Mouse (Mus musculus) liver (tissue): ENCODE data around the gene Prkaca.

Experiments
- DNase-seq: peaks from one replicate; pipeline ENCODE4 v3.0.0-alpha.2; 2020; ENCODE audit warnings: mixed read lengths

The Prkaca gene

DNA sequence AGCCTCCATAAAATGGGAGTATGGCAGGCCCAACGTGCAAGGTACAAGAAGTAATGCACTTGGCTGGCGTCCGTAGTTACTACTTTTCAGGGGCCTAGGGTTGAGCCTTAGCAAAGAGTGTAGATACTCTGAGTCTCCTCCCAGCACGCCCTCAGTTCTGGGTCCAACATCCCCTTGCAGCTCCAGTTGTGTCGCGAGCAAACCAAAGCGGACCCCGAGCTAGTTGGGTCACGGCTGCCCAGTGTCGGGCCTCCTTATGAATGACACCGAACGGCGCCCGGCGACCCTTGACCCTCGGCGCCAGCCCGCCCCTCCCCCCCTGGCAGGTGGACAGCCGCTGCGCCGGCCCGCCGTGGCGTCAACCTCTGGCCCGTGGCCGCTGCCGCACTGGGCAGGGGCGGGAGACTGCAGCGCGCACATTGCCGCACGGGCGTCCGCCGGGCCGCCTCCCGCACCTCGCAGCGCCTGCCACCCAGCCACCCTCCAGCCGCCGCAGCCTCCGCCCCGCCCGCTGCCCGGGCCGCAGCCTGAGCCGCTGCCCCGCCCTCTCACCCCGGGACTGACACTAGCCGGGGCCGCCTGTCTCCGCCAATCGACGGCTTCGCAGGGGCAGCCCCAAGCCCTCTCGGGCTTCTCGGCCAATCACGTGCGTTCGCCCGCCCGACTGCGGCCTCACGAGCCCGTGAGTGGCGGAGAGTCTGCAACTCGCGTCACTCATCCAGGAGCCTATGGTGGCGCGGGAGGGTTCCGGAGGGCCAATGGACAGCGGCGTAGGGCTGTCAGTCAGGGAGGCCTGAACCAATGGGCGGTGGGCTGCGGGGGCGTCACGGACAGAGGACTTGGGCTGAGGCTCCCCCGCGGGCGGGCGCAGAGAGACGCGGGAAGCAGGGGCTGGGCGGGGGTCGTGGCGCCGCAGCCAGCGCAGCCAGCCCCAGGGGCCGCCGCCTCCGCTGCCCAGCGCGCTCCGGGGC is at the start of gene Prkaca:
TSS of gene Prkaca (plus strand) at position 844 of the 971 bp plus-strand sequence.
- peak; percentile 99 for DNase-seq

- no peak for DNase-seq
Measured at GRCm38 (mm10) chr8:83924585-83924984, 48.2 kb upstream of the Prkaca start.

DNA sequence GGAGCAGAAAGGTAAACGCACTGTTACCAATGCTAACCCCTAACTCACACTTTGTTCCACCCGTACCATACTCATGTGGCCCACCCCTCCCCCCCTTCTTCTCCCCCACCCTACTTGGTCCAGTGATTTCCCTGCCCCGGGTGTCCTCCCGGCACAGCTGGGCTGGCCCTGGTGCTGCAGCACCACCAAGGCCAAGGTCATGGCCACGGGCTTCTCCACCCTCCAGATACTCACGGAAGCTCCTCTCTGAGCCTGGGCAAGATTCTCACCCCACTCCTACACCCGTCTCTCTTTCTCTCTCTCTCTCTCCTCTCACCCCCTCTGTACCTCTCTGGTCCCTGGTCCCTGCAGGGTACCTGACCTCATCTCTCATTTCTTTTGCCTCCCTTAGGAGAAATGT is 46.5 kb upstream of the Prkaca start:
- DNase-seq = no peak

GRCm38 (mm10) chr8:83934222-83934621 is 38.6 kb upstream of the Prkaca start:
- DNase-seq = no peak

GRCm38 (mm10) chr8:83934994-83935393 is 37.8 kb upstream of the Prkaca start:
- no peak for DNase-seq

DNA sequence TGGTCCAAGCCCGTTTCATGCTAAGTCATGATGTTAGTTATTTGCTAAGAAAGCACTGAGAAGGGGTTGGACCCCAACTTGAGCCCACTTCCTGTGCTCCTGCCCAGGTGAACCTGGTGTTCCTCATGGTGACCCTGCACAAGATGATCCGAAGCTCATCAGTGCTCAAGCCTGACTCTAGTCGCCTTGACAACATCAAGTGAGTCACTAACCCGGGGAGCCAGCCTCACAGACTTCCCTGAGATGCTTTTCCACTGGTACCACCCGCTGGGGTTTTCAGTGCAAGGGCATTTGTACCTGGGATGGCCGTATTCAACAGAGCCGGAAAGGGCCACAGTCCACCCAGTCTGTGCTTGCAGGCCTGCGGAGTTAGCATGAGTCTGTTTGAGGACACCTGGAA is 37.4 kb upstream of the Prkaca start:
- no peak for DNase-seq

- no peak for DNase-seq
Measured at GRCm38 (mm10) chr8:83937645-83938044, 35.1 kb upstream of the Prkaca start.

GRCm38 (mm10) chr8:83938330-83938729 is 34.5 kb upstream of the Prkaca start:
- no peak for DNase-seq

DNA sequence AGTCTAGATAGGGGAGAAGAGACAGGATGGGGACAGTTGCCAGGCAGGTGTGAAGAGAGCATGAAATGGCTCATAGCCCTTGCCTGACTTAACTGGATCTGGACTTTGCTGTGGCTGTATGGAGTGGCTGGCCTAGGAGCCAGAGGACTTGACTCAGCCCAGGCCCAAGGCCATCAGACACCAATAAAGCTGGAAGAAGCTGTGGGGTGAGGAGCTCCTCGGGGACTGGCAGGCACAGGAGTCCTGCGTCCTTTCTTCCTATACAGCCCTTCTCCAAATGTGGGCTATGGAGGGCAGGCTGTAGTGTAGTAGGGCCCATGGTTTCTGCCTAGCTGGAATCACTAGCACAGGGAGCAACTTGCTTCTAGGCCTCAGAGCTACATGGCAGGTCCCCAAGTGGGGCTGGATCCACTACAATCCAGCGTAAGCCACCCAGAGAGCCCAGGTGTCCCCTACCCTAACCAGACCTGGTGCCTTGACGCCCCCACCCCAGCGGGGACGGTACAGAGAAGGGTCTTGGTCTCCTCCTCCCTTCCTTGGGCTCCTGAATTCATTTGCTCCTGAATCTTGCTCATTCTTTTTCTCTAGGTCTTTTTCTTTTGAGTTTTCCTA is 31.6 kb upstream of the Prkaca start:
- DNase-seq = no peak

- no peak for DNase-seq
Measured at GRCm38 (mm10) chr8:83942446-83942845, 30.3 kb upstream of the Prkaca start.

- DNase-seq = no peak
Measured at GRCm38 (mm10) chr8:83945540-83945939, 27.3 kb upstream of the Prkaca start.

DNA sequence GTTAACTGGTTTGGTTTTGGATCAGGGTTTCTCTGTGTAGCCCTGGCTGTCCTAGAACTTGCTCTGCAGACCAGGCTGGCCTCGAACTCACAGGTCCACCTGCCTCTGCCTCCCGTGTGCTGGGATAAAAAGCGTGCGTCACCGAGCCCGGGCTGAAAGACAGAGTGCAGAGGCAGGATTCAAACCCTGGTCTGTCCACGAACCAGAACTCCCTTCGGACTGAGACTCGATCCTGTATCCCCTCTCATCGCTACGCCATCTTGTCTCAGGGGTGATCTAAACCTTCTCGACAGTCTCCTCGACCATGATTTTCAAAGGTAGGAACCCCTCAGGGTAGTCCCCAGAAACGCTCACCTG is 18.1 kb upstream of the Prkaca start:
- DNase-seq = no peak

DNA sequence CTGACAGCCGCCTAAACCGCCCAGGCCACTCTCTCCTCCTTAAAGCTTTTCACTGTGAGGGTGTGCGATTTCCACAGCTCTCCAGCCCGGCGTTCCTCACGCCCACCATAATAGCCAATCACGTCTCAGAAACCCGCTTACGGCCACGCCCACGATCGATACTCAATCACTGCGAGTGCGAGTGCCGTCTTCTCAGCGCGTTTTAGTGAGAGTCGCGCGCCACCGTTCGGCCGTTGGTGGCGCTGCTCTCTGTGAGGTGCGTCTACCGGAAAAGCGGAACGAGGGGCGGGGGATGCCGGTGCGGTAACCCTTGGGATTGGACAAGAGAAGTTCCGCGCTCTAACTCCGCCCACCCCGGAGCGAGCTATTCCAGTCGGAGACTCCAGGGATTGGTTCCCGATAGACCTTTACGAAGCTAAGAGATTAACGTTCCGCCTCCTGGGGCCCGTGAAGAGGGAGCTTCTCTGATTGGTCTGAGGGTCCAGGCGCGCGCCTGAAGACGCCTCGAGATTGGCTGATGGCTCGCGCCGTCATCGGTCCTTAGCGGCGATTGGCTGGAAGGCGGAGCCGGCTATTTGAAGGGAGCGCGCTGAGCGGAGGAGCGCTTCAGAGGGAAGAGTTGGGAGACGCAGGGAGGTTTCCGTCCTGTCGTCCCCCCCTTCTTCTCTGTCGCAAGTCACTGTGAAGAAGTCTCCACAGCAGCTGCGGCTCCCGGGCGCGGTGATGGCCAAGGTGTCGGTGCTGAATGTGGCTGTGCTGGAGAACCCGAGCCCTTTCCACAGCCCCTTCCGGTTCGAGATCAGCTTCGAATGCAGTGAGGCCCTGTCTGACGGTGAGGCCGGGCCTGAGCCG is 17.5 kb upstream of the Prkaca start, which contains the start of the genes Gm10644 and Asf1b:
TSS of gene Gm10644 (minus strand) at position 100 of the 852 bp plus-strand sequence.
TSS of gene Asf1b (plus strand) at position 402 of the 852 bp plus-strand sequence.
- peak; percentile 100 for DNase-seq

GRCm38 (mm10) chr8:83955958-83956218 is 16.9 kb upstream of the Prkaca start:
- DNase-seq = no peak

- peak; percentile 54 for DNase-seq
Measured at GRCm38 (mm10) chr8:83956789-83957188, 16.0 kb upstream of the Prkaca start.

DNA sequence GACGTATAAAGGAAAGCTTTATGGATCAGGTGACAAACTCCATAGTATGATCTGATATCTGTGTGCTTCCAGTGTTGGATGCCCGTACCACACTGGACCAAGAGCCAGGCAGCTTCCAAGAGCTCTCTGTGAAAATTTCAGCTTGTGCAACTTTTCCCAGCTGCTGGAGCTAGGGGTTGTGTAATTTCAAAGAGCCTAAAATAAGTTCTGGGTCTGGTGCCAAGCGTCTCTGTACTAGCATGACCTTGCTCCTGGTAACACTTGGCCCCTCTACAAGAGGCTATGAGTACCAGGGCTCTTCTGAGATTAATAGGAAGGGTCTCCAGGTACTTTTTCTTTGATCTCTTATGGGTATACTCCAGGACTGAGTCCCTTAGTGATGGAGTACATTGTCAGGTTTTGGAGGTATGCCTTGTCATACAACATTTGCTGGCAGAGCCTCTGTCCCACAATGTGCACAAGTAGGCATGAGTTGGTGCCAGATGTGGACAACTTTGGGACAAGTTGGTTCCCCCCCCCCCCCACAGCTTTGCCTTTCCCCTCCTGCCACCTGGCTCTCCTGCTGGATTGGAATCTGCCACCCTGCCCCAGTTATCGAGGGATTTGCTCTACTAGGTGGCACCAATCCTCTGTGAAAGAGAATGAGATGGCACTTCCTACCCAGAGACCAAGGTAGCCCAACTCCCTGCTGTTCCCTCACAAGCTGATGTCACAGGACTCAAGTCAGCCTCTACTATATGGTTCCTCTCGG is 8.6 kb upstream of the Prkaca start:
- no peak for DNase-seq

DNA sequence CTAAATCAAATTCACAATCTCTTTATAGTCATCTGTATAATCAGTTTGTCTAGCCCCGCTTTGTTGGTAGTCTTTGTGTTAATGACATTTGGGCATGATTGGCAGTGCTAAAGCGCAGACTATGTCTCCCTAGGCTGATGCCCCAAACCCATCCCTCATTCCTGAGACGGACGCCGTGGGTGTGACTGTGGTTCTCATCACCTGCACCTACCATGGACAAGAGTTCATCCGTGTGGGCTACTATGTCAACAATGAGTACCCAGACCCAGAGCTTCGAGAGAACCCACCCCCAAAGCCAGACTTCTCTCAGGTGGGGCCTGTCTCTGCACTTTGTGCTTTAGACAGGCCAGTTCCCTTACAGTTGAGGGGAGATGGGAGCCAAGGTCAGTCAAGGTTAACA is 5.1 kb upstream of the Prkaca start:
- no peak for DNase-seq

- no peak for DNase-seq
Measured at GRCm38 (mm10) chr8:83971121-83971520, 1.7 kb upstream of the Prkaca start.

DNA sequence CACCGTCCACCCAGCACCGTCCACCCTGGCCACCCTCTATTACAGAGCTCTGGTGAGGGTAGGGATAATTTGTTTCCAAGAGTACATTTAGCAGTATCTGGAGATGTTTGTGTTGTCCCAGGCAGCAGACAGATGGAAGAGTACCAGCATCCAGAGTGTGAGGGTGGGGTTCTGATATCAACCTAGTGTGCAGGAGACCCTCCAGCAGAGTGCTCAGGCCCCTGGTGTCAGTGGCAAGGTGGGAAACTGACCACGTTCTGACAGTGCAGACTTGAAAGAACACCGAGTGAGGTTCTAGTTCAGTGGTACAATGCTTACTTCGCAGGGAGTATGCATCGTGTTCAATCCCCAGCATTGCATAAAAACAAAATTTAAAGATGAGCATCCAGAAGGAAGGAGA is 1.1 kb upstream of the Prkaca start:
- no peak for DNase-seq

DNA sequence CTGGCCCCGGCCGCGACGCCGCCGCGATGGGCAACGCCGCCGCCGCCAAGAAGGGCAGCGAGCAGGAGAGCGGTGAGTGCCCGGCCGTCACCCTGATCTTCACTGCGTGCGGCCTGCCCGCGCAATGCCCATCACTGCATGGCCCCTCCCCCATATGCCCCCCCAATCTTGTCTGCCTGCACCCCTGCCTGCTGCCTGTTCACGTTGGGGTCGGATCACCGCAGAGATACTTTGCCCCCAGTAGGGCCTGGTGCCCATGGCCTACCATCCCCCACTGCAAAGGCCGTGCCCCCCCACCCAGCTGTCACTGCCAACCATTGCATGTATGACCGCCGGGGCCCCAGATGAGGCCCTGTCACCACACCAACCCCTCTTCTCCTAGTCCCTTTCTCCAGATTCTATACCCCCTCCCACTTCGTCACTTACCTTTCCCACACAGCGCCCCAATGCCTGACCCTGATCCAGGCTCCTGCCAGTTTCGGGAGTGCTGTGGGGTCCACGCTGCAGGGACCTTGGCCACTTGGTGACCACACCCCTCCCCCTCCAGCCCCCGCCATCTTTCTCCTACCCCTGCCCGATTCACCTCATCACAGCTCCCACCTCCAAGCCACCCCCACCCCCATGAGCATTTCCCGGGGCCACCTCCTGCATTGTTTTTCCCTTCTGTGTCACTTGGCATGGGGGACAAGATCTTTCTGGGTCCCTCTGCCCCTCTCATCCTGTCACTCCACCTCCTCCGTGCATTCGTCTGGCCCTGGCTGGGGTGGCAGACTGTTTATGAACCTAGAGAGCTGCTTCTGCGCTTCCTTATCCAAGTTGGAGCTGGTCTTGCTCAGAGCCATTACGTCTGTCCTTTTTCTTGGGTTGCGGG is 603 bp downstream of the Prkaca start:
- no peak for DNase-seq

DNA sequence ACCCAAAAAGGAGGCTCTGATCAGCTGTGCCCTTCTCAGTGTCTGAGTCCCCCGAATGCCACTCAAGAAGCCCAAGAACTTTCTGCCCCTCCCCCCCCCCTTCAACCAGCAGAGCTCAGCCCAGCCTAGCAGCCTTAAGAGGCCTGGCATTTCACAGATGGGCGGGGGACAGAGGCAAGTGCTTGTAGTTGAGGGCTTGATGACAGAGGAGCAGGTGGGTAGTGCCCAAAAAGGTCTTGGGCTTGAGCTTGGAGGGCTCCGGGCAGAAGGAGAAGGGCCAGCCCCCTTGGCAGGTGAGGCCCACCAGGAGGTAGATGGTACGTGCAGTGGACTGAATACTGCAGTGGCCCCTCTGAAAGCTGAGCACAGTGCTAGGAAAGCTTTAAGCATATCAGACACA is 1.7 kb downstream of the Prkaca start:
- no peak for DNase-seq
